Mouse (Mus musculus): ENCODE data around the gene Bmp7.
A peak's percentile ranks its signal among the peaks of the same experiment; 100 is the strongest.

DNA sequence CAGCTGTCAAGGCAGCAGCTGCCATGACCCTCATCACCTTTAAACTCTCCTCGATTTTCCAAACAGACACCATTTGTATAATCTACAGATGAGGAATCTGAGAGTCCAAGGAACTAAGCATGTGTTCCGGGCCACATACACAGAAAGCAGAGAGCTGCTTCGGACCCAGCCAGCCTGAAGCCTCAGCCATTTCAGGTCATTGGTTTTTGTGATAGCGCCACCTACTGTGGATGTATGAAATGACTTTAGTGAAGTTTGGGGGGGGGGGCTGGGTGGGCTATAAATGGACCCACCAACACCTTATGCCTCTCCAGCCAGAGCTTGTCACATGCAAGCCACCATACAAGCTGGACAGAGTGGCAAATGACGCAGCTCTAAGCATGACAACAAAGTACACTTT is 8.9 kb upstream of the Bmp7 start:
- peak; percentile 56; the same call in 1 of the 2 replicates for TF ChIP-seq CTCF (IDR thresholded peaks at IDR 0.05; ENCODE audit: borderline replicate concordance, control insufficient read depth, extremely low read depth, insufficient read depth, low read length, poor library complexity)
- TF ChIP-seq POLR2A (IDR thresholded peaks at IDR 0.05; ENCODE audit: control insufficient read depth, extremely low read depth, insufficient read depth, low read length, poor library complexity): no peak
